Mouse (Mus musculus) CH12.LX (cell line): ENCODE data around the gene Oip5. TPM values are rescaled to one million over a fixed set of nuclear protein-coding genes. Genes with fewer than 3 reads are reported as not detected.
"Not testable (repeated sequence)": the region's sequence is repeated elsewhere in the genome, so short reads cannot be mapped to it uniquely, and the experiment has no call there.

Experiments
- DNase-seq: peaks from one replicate; pipeline ENCODE4 v3.0.0-alpha.2; 2013; ENCODE audit errors: extremely low read depth
- H3K27ac ChIP-seq: 2 replicates; pipeline ENCODE4 v1.5.1; 2012; ENCODE audit warnings: low read depth, mild to moderate bottlenecking, control low read depth, moderate library complexity; ENCODE audit not compliant: insufficient read depth
- H3K27me3 ChIP-seq: replicated peaks from 2 replicates; pipeline ENCODE3; 2012; ENCODE audit warnings: inconsistent platforms
- H3K36me3 ChIP-seq, 2 experiments: replicated peaks in 1 of 2; 2 replicates each; pipeline versions ENCODE3 to v1.6.1; 2012; ENCODE audit warnings: inconsistent platforms in 1 of 2, low read length in 1 of 2, mild to moderate bottlenecking in 1 of 2, mixed read lengths in 1 of 2, moderate library complexity in 1 of 2; ENCODE audit not compliant: control insufficient read depth in 1 of 2, insufficient read depth in 1 of 2
- H3K4me1 ChIP-seq, 2 experiments: 2 replicates each; pipeline ENCODE4 v1.6.1; 2012; ENCODE audit warnings: inconsistent platforms in 1 of 2, moderate library complexity in 1 of 2; ENCODE audit not compliant: insufficient read depth in 2 of 2, control insufficient read depth in 1 of 2
- H3K4me2 ChIP-seq: 2 replicates; pipeline ENCODE4 v1.6.1; 2012; ENCODE audit warnings: low read depth, mild to moderate bottlenecking, control low read depth; ENCODE audit not compliant: poor library complexity, insufficient read depth, severe bottlenecking
- H3K4me3 ChIP-seq, 3 experiments: fragments of 150-350 bp in 1 of 3; sonication (generic) in 1 of 3; replicated peaks in 1 of 3; 2 replicates each; pipeline versions ENCODE3 to v1.5.1; 2011 to 2012; ENCODE audit warnings: low read depth in 2 of 3, low read length in 2 of 3, mild to moderate bottlenecking in 2 of 3, moderate library complexity in 2 of 3, control low read depth in 1 of 3, improper control_type of control experiment in 1 of 3, inconsistent platforms in 1 of 3, mixed read lengths in 1 of 3; ENCODE audit not compliant: poor library complexity in 1 of 3
- H3K79me2 ChIP-seq: replicated peaks from 2 replicates; pipeline ENCODE4 v1.6.1; 2012; ENCODE audit warnings: mild to moderate bottlenecking, moderate library complexity; ENCODE audit not compliant: control insufficient read depth, poor library complexity, insufficient read depth, severe bottlenecking; ENCODE audit errors: extremely low read depth
- H3K9ac ChIP-seq: 2 replicates; pipeline ENCODE4 v1.6.1; 2012; ENCODE audit warnings: low read depth, mild to moderate bottlenecking, control low read depth, moderate library complexity; ENCODE audit not compliant: insufficient read depth
- H3K9me3 ChIP-seq: replicated peaks from 2 replicates; pipeline ENCODE3; 2012; ENCODE audit warnings: low read length, inconsistent platforms, mixed read lengths
- CTCF ChIP-seq, 2 experiments: IDR thresholded peaks in 1 of 2; conservative IDR thresholded peaks in 1 of 2; 2 replicates each; pipeline ENCODE4 v1.5.1; 2011 to 2012; ENCODE audit warnings: low read depth in 2 of 2, low read length in 2 of 2, improper control_type of control experiment in 1 of 2, inconsistent platforms in 1 of 2, mild to moderate bottlenecking in 1 of 2, moderate library complexity in 1 of 2
- JUN ChIP-seq: IDR thresholded peaks from 2 replicates; pipeline ENCODE4 v1.6.1; 2011; ENCODE audit warnings: low read depth, mild to moderate bottlenecking, low read length, improper control_type of control experiment, moderate library complexity; ENCODE audit not compliant: insufficient read depth
- JUND ChIP-seq: conservative IDR thresholded peaks from 2 replicates; pipeline ENCODE4 v1.6.1; 2011; ENCODE audit warnings: low read depth, low read length, improper control_type of control experiment
- MAFK ChIP-seq: IDR thresholded peaks from 2 replicates; pipeline ENCODE4 v1.6.1; 2011; ENCODE audit warnings: low read length, improper control_type of control experiment; ENCODE audit not compliant: insufficient replicate concordance
- MEF2A ChIP-seq: IDR thresholded peaks from 2 replicates; pipeline ENCODE4 v1.6.1; 2014; ENCODE audit warnings: low read depth, mild to moderate bottlenecking, inconsistent platforms, low read length, improper control_type of control experiment, borderline replicate concordance
- MXI1 ChIP-seq: IDR thresholded peaks from 2 replicates; pipeline ENCODE4 v1.6.1; 2011; ENCODE audit warnings: mild to moderate bottlenecking, low read depth, low read length, improper control_type of control experiment
- NRF1 ChIP-seq: IDR thresholded peaks from 2 replicates; pipeline ENCODE4 v1.6.1; 2014; ENCODE audit warnings: low read depth, mild to moderate bottlenecking, inconsistent platforms, low read length, improper control_type of control experiment, moderate library complexity
- POLR2AphosphoS2 ChIP-seq: IDR thresholded peaks from 2 replicates; pipeline ENCODE4 v1.6.1; 2011; ENCODE audit warnings: low read depth, low read length, improper control_type of control experiment
- RAD21 ChIP-seq: IDR thresholded peaks from 2 replicates; pipeline ENCODE4 v1.6.1; 2011; ENCODE audit warnings: low read depth, mild to moderate bottlenecking, low read length, improper control_type of control experiment, moderate library complexity
- RCOR1 ChIP-seq: conservative IDR thresholded peaks from 2 replicates; pipeline ENCODE4 v1.6.1; 2012; ENCODE audit warnings: low read depth, mild to moderate bottlenecking, inconsistent platforms, low read length, improper control_type of control experiment
- SIN3A ChIP-seq: IDR thresholded peaks from 2 replicates; pipeline ENCODE4 v1.6.1; 2012; ENCODE audit warnings: low read length, improper control_type of control experiment, inconsistent platforms
- SMC3 ChIP-seq: IDR thresholded peaks from 2 replicates; pipeline ENCODE4 v1.6.1; 2011; ENCODE audit warnings: low read depth, low read length, improper control_type of control experiment
- TBP ChIP-seq: conservative IDR thresholded peaks from 2 replicates; pipeline ENCODE4 v1.6.1; 2011; ENCODE audit warnings: low read depth, low read length, improper control_type of control experiment
- TCF12 ChIP-seq: IDR thresholded peaks from 2 replicates; pipeline ENCODE4 v1.6.1; 2014; ENCODE audit warnings: low read depth, mild to moderate bottlenecking, inconsistent platforms, low read length, improper control_type of control experiment
- USF1 ChIP-seq: IDR thresholded peaks from 2 replicates; pipeline ENCODE4 v1.6.1; 2014; ENCODE audit warnings: low read depth, mild to moderate bottlenecking, inconsistent platforms, low read length, improper control_type of control experiment
- USF2 ChIP-seq: conservative IDR thresholded peaks from 2 replicates; pipeline ENCODE4 v1.6.1; 2011; ENCODE audit warnings: low read depth, low read length, improper control_type of control experiment
- ZKSCAN1 ChIP-seq: IDR thresholded peaks from 2 replicates; pipeline ENCODE4 v1.6.1; 2012; ENCODE audit warnings: low read depth, inconsistent platforms, low read length, improper control_type of control experiment, borderline replicate concordance
- ZNF384 ChIP-seq: IDR thresholded peaks from 2 replicates; pipeline ENCODE4 v1.6.1; 2012; ENCODE audit warnings: low read depth, low read length, improper control_type of control experiment, inconsistent platforms
- dilution Hi-C: fragments of 300-500 bp; cut with MboI; formaldehyde crosslinking; loops from 2 replicates; pipeline ENCODE4 v1.14.3; 2020; ENCODE audit warnings: low sequenced_read_pairs; ENCODE audit not compliant: extremely low pct_unique_long_range_greater_than_20kb, extremely low pct_ligation_motif_present
- in situ Hi-C: fragments of 300-500 bp; cut with MboI; formaldehyde crosslinking; loops from 3 replicates; pipeline ENCODE4 v1.14.3; 2019; ENCODE audit warnings: low sequenced_read_pairs, low pct_ligation_motif_present, low pct_unique_long_range_greater_than_20kb, mixed read lengths
- polyA plus RNA-seq: library from polyadenylated mRNA; unstranded; fragments of >175 nt; gene quantifications from 2 replicates; pipeline ENCODE4 v1.2.1, GENCODE M21; 2012; ENCODE audit warnings: low read depth; ENCODE audit not compliant: insufficient read length
- total RNA-seq, 2 experiments: library from RNA; depleted of rRNA; stranded (reverse); fragments of 300-350 nt in 1 of 2; fragments of >200 nt in 1 of 2; gene quantifications; 2 replicates each; pipeline ENCODE4 v1.2.3; 2012 to 2014

Gene Oip5
- total and polyA plus RNA-seq, 3 experiments: 24.5 to 53.6 (median 30.1) TPM

GRCm38 (mm10) chr2:119619002-119619401 is 733 bp upstream of the Oip5 start:
- TF ChIP-seq TBP: 0 out of 2 replicates have a peak, but pooled peaks have one; percentile 49
- H3K9me3 ChIP-seq, dilution Hi-C loops, in situ Hi-C loops, DNase-seq, H3K27me3 ChIP-seq: not testable (repeated sequence)
- peak overlapping the region; percentile 50 for H3K4me2 ChIP-seq
- peaks cover 2 to 19% of the 10 kb centered on the region in 2 experiments for H3K36me3 ChIP-seq
- peak overlapping the region; percentile 64; the same call in 1 of the 2 replicates for H3K27ac ChIP-seq
- peak overlapping the region; percentile 69 for H3K9ac ChIP-seq
- peak overlapping the region; percentile 66 to 86 (median 76) for H3K4me3 ChIP-seq
- H3K4me1 ChIP-seq: peaks cover 2 to 24% of the 10 kb centered on the region in 2 experiments; a peak in 2 of 4 replicates
- peaks cover 41% of the 10 kb centered on the region for H3K79me2 ChIP-seq

DNA sequence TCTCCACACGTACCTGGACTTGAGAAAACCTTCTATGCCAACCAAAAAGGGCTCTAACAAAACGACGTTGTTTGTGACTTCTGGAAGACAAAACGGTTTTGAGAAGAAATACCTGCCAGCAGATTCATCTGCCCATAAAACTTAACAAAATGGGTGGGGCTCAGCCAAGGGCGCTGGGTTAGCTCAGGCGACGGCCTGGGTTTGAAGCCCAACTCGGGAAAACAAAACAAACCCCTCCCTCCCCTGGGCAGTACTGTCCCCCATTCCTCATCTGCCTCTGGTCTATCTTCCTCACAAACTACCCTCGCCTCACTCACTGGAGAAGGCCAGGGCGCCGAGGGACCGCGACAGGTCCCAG is 449 bp downstream of the Oip5 start:
- DNase-seq: no peak
- dilution Hi-C loops (no loop called here), in situ Hi-C loops (no loop called here)
- Histone ChIP-seq H3K4me2 (peak overlapping the region; percentile 5), H3K4me3 (peak overlapping the region; percentile 66 to 88 (median 86)), H3K27ac (peak overlapping the region; percentile 75), H3K9ac (peak overlapping the region; percentile 42), H3K27me3 (no peaks in the 10 kb centered on the region), H3K36me3 (peaks cover 2 to 14% of the 10 kb centered on the region in 2 experiments), H3K9me3 (no peaks in the 10 kb centered on the region), H3K79me2 (peaks cover 34% of the 10 kb centered on the region), H3K4me1 (peaks cover 2 to 19% of the 10 kb centered on the region in 2 experiments; a peak in 2 of 4 replicates)
- no peak for TF ChIP-seq USF1
- no peak for TF ChIP-seq JUN
- no peak for TF ChIP-seq TCF12
- TF ChIP-seq POLR2AphosphoS2: 0 out of 2 replicates have a peak, but pooled peaks have one; percentile 2
- no peak for TF ChIP-seq RCOR1

DNA sequence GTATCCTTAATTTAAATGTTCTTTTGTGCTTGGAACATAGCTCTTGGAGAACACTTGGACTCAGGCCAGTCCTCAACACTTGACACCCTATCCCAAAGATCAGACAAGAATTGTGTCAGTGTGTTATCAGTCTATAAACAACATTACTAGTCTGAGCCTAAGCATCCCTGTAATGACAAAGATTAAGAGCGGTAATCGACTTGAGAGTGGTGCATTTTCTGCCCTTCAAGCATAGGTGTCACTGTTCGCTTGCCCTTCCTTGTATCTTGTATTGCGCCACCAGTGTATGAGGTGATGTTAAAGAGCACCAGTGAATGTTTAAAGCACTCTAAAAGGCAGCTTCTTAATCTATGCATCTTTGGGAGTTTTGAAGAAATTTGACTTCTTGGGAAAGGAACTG is 11.2 kb downstream of the Oip5 start:
- Histone ChIP-seq H3K27ac (no peak overlapping the region), H3K36me3 (peaks cover 33 to 79% of the 10 kb centered on the region in 2 experiments)

More for the DNA sequence above, 11.2 kb downstream of the Oip5 start:
- no peaks in the 10 kb centered on the region for H3K27me3 ChIP-seq
- H3K4me1 ChIP-seq: 0 out of 4 replicates have a peak, but pooled peaks cover 0 to 4% of the 10 kb centered on the region in 2 experiments
- in situ Hi-C loops (no loop called here), dilution Hi-C loops (no loop called here)
- no peaks in the 10 kb centered on the region for H3K9me3 ChIP-seq
- H3K79me2 ChIP-seq: peaks cover 2% of the 10 kb centered on the region; the same call in 1 of the 2 replicates
- H3K4me2 ChIP-seq: no peak overlapping the region
- TF ChIP-seq ZKSCAN1 (no peak), SMC3 (no peak), MEF2A (no peak), RAD21 (peak; percentile 4), ZNF384 (no peak), MAFK (no peak), CTCF (conservative IDR thresholded peaks at IDR 0.05 in 1 of 2, IDR thresholded peaks at IDR 0.05 in 1 of 2; ENCODE audit: low read depth in 2 of 2, low read length in 2 of 2) (peak in 1 of 2 experiments; percentile 42; a peak in 2 of 4 replicates), USF2 (no peak), NRF1 (no peak), JUND (no peak), SIN3A (no peak), MXI1 (no peak)
- H3K4me3 ChIP-seq: no peak overlapping the region
- no peak for DNase-seq
- no peak overlapping the region for H3K9ac ChIP-seq
